Mouse (Mus musculus): ENCODE results near the gene Cdk15. TPM values are rescaled to one million over a fixed set of nuclear protein-coding genes. Genes with fewer than 3 reads are reported as not detected.

Cdk15 gene
- polyA plus RNA-seq, 1 experiment from 2014 or later: 0.20 TPM

GRCm38 (mm10) chr1:59382516-59382915 is 125.8 kb downstream of the Cdk15 start:
- DNase-seq (no peak), ATAC-seq (no peak)
- Histone ChIP-seq H3K36me3 (replicated peaks; ENCODE audit: insufficient read depth, low read length) (no peaks in the 10 kb centered on the region), H3K9ac (replicated peaks) (no peak overlapping the region), H3K27me3 (ENCODE audit: insufficient read depth, low read length) (no peaks in the 10 kb centered on the region), H3K4me2 (ENCODE audit: low read depth, low read length) (no peak overlapping the region), H3K27ac (ENCODE audit: low read depth) (no peak overlapping the region), H3K9me3 (ENCODE audit: low read length) (no peaks in the 10 kb centered on the region), H3K4me3 (ENCODE audit: low read depth, low read length) (no peak overlapping the region), H3K4me1 (ENCODE audit: insufficient read depth) (no peaks in the 10 kb centered on the region)
- 82% methylated on average over 3 of the region's 3 CpGs for WGBS (ENCODE audit: insufficient replicate concordance)
- TF ChIP-seq EP300 (IDR thresholded peaks at IDR 0.05; ENCODE audit: low read depth) (no peak), CTCF (IDR thresholded peaks at IDR 0.05; ENCODE audit: low read depth) (no peak)

- ATAC-seq (no peak), DNase-seq (no peak)
- Histone ChIP-seq H3K4me2 (ENCODE audit: low read depth, low read length) (no peak overlapping the region), H3K9me3 (ENCODE audit: low read length) (no peaks in the 10 kb centered on the region), H3K27me3 (ENCODE audit: insufficient read depth, low read length) (no peaks in the 10 kb centered on the region), H3K36me3 (replicated peaks; ENCODE audit: insufficient read depth, low read length) (no peaks in the 10 kb centered on the region), H3K4me1 (ENCODE audit: insufficient read depth) (no peaks in the 10 kb centered on the region), H3K27ac (ENCODE audit: low read depth) (no peak overlapping the region), H3K9ac (replicated peaks) (no peak overlapping the region), H3K4me3 (ENCODE audit: low read depth, low read length) (no peak overlapping the region)
- 42% methylated on average over 6 of the region's 6 CpGs for WGBS (ENCODE audit: insufficient replicate concordance)
- TF ChIP-seq CTCF (IDR thresholded peaks at IDR 0.05; ENCODE audit: low read depth) (no peak), EP300 (IDR thresholded peaks at IDR 0.05; ENCODE audit: low read depth) (no peak)
These were observed 126.4 kb downstream of the Cdk15 start for GRCm38 (mm10) chr1:59383049-59383610.

DNA sequence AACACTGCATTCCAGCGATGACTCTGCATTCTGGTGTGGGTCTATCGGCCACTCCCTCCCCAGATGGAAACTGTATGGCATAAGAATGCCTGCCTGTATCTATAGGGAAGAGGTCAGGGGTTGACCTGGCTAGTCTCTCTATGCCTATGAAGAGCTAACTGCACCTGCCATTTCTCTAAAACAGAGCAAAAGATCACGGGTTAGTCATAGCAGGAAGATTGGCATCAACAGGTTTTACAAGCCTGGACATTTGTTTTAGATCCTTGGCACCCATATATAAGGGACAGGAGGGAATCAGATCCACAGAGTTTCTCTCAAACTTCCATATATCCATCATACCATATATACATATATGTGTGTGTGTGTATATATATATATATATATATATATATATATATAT is 127.7 kb downstream of the Cdk15 start:
- H3K4me2 ChIP-seq (ENCODE audit: low read depth, low read length): no peak overlapping the region
- H3K9ac ChIP-seq (replicated peaks): no peak overlapping the region
- no peaks in the 10 kb centered on the region for H3K9me3 ChIP-seq (ENCODE audit: low read length)
- DNase-seq: no peak
- H3K27me3 ChIP-seq (ENCODE audit: insufficient read depth, low read length): no peaks in the 10 kb centered on the region
- WGBS (ENCODE audit: insufficient replicate concordance): 74% methylated on average over 3 of the region's 3 CpGs
- no peak overlapping the region for H3K4me3 ChIP-seq (ENCODE audit: low read depth, low read length)
- TF ChIP-seq EP300 (IDR thresholded peaks at IDR 0.05; ENCODE audit: low read depth) (no peak), CTCF (IDR thresholded peaks at IDR 0.05; ENCODE audit: low read depth) (no peak)
- no peaks in the 10 kb centered on the region for H3K36me3 ChIP-seq (replicated peaks; ENCODE audit: insufficient read depth, low read length)
- H3K4me1 ChIP-seq (ENCODE audit: insufficient read depth): no peaks in the 10 kb centered on the region
- H3K27ac ChIP-seq (ENCODE audit: low read depth): no peak overlapping the region
- ATAC-seq: no peak

GRCm38 (mm10) chr1:59385641-59386040 is 128.9 kb downstream of the Cdk15 start:
- Histone ChIP-seq H3K9me3 (ENCODE audit: low read length) (no peaks in the 10 kb centered on the region), H3K4me1 (ENCODE audit: insufficient read depth) (no peaks in the 10 kb centered on the region), H3K36me3 (replicated peaks; ENCODE audit: insufficient read depth, low read length) (no peaks in the 10 kb centered on the region), H3K9ac (replicated peaks) (no peak overlapping the region), H3K4me3 (ENCODE audit: low read depth, low read length) (no peak overlapping the region), H3K27me3 (ENCODE audit: insufficient read depth, low read length) (no peaks in the 10 kb centered on the region), H3K4me2 (ENCODE audit: low read depth, low read length) (no peak overlapping the region), H3K27ac (ENCODE audit: low read depth) (no peak overlapping the region)
- DNase-seq (no peak), ATAC-seq (no peak)
- WGBS (ENCODE audit: insufficient replicate concordance): 77% methylated on average over 6 of the region's 6 CpGs
- TF ChIP-seq EP300 (IDR thresholded peaks at IDR 0.05; ENCODE audit: low read depth): no peak
- no peak for TF ChIP-seq CTCF (IDR thresholded peaks at IDR 0.05; ENCODE audit: low read depth)

GRCm38 (mm10) chr1:59387542-59388314 is 131.0 kb downstream of the Cdk15 start:
- no peak for DNase-seq
- TF ChIP-seq CTCF (IDR thresholded peaks at IDR 0.05; ENCODE audit: low read depth) (no peak), EP300 (IDR thresholded peaks at IDR 0.05; ENCODE audit: low read depth) (no peak)
- ATAC-seq: no peak
- Histone ChIP-seq H3K4me2 (ENCODE audit: low read depth, low read length) (no peak overlapping the region), H3K4me1 (ENCODE audit: insufficient read depth) (no peaks in the 10 kb centered on the region), H3K4me3 (ENCODE audit: low read depth, low read length) (no peak overlapping the region), H3K27ac (ENCODE audit: low read depth) (no peak overlapping the region), H3K36me3 (replicated peaks; ENCODE audit: insufficient read depth, low read length) (no peaks in the 10 kb centered on the region), H3K9ac (replicated peaks) (no peak overlapping the region), H3K9me3 (ENCODE audit: low read length) (no peaks in the 10 kb centered on the region), H3K27me3 (ENCODE audit: insufficient read depth, low read length) (no peaks in the 10 kb centered on the region)
- 57% methylated on average over 3 of the region's 3 CpGs for WGBS (ENCODE audit: insufficient replicate concordance)

- Histone ChIP-seq H3K36me3 (replicated peaks; ENCODE audit: insufficient read depth, low read length) (no peaks in the 10 kb centered on the region), H3K4me2 (ENCODE audit: low read depth, low read length) (no peak overlapping the region), H3K27ac (ENCODE audit: low read depth) (no peak overlapping the region), H3K4me3 (ENCODE audit: low read depth, low read length) (no peak overlapping the region), H3K9me3 (ENCODE audit: low read length) (no peaks in the 10 kb centered on the region), H3K4me1 (ENCODE audit: insufficient read depth) (no peaks in the 10 kb centered on the region), H3K9ac (replicated peaks) (no peak overlapping the region), H3K27me3 (ENCODE audit: insufficient read depth, low read length) (no peaks in the 10 kb centered on the region)
- no peak for DNase-seq
- ATAC-seq: no peak
- 77% methylated on average over 6 of the region's 6 CpGs for whole genome bisulfite sequencing (ENCODE audit: insufficient replicate concordance)
- TF ChIP-seq CTCF (IDR thresholded peaks at IDR 0.05; ENCODE audit: low read depth): no peak
- no peak for TF ChIP-seq EP300 (IDR thresholded peaks at IDR 0.05; ENCODE audit: low read depth)
These were observed 132.5 kb downstream of the Cdk15 start for GRCm38 (mm10) chr1:59389181-59389580.

Data from liver, postnatal 0 days (tissue).